In genomic region chr12:79759180-79759902, GRCm38 (mm10) we compare ENCODE assay signal across 9 mouse cellular contexts.
DNase-seq lines count a peak whose midpoint lies in the region; ATAC-seq and TF ChIP-seq lines count a peak whose summit lies in the region.
"Had no signal": no experiment of that assay in that cellular context is flagged by ENCODE, and none has a peak within 500 bp of the region (broad histone marks: within the 10 kb centered on the region; RNA-seq: fewer than 3 reads in every experiment).

No protein-coding gene starts in this region.

- H3K4me2 ChIP-seq in kidney, embryonic 16.5 days (replicated peaks; ENCODE audit: low read depth, low read length), result no peak overlapping the region
- no peak overlapping the region for H3K4me2 ChIP-seq in stomach, embryonic 15.5 days
- no peak overlapping the region for H3K4me2 ChIP-seq in forebrain, embryonic 13.5 days

- no peaks in the 10 kb centered on the region for H3K27me3 ChIP-seq in kidney, embryonic 16.5 days (ENCODE audit: insufficient read depth, low read length)
- H3K27me3 ChIP-seq in stomach, embryonic 15.5 days (replicated peaks), result no peaks in the 10 kb centered on the region
- H3K27me3 ChIP-seq in forebrain, embryonic 13.5 days, result no peaks in the 10 kb centered on the region

- TF ChIP-seq CTCF in gastrocnemius, adult 2 months (IDR thresholded peaks at IDR 0.05), result peak; percentile 39

- H3K9me3 ChIP-seq in kidney, embryonic 16.5 days (ENCODE audit: low read length), result no peaks in the 10 kb centered on the region
- H3K9me3 ChIP-seq in stomach, embryonic 15.5 days, result no peaks in the 10 kb centered on the region
- H3K9me3 ChIP-seq in forebrain, embryonic 13.5 days (replicated peaks), result no peaks in the 10 kb centered on the region

- no peak overlapping the region for H3K9ac ChIP-seq in kidney, embryonic 16.5 days (replicated peaks; ENCODE audit: low read length)
- H3K9ac ChIP-seq in stomach, embryonic 15.5 days, result no peak overlapping the region
- H3K9ac ChIP-seq in forebrain, embryonic 13.5 days, result no peak overlapping the region

- DNase-seq in gastrocnemius, adult 2 months, result peak; percentile 52
- no peak for DNase-seq in gastrocnemius, postnatal 36 days
- peak; percentile 35 for DNase-seq in lung, postnatal 10 days
- no peak for DNase-seq in lung, postnatal 14 days
- no peak for DNase-seq in frontal cortex, postnatal 10 days (ENCODE audit: low spot score in 2 of 2)
- DNase-seq: right cerebral cortex, postnatal 25 days had no signal

- 22% methylated on average over 8 of the region's 8 CpGs for WGBS in kidney, embryonic 16.5 days
- 55% methylated on average over 8 of the region's 8 CpGs for WGBS in stomach, embryonic 15.5 days
- WGBS in forebrain, embryonic 13.5 days, result 73% methylated on average over 8 of the region's 8 CpGs

- intact Hi-C loops in gastrocnemius, adult 2 months (cut with DNase I), result loop anchor here (2.0 to 10.0 kb wide), 5 partner anchors 97 to 353 kb away; partner anchors contain the start of gene Zfp36l1
- intact Hi-C loops in gastrocnemius, postnatal 36 days (cut with DNase I), result loop anchor here (5.0 kb wide), 1 partner anchor 128 kb away; no protein-coding TSS in a partner anchor

- H3K4me1 ChIP-seq in kidney, embryonic 16.5 days (ENCODE audit: insufficient read depth, low read length), result peaks cover 63% of the 10 kb centered on the region
- peaks cover 19% of the 10 kb centered on the region for H3K4me1 ChIP-seq in stomach, embryonic 15.5 days
- H3K4me1 ChIP-seq in forebrain, embryonic 13.5 days, result peaks cover 7% of the 10 kb centered on the region; the same call in 1 of the 2 replicates

- no peaks in the 10 kb centered on the region for H3K36me3 ChIP-seq in kidney, embryonic 16.5 days (ENCODE audit: insufficient read depth, low read length)
- no peaks in the 10 kb centered on the region for H3K36me3 ChIP-seq in stomach, embryonic 15.5 days
- no peaks in the 10 kb centered on the region for H3K36me3 ChIP-seq in forebrain, embryonic 13.5 days (ENCODE audit: poor library complexity, severe bottlenecking)

- H3K4me3 ChIP-seq in gastrocnemius, adult 2 months, result peak overlapping the region; percentile 38
- no peak overlapping the region for H3K4me3 ChIP-seq in kidney, embryonic 16.5 days (ENCODE audit: low read length)
- no peak overlapping the region for H3K4me3 ChIP-seq in stomach, embryonic 15.5 days (replicated peaks)
- no peak overlapping the region for H3K4me3 ChIP-seq in forebrain, embryonic 13.5 days

- ATAC-seq in kidney, embryonic 16.5 days (ENCODE audit: low FRiP score, low TSS enrichment), result peak; percentile 49
- no peak for ATAC-seq in stomach, embryonic 15.5 days (ENCODE audit: insufficient read depth, low FRiP score, low read depth)
- no peak for ATAC-seq in forebrain, embryonic 13.5 days

- H3K27ac ChIP-seq in gastrocnemius, adult 2 months, result peak overlapping the region; percentile 84
- H3K27ac ChIP-seq in kidney, embryonic 16.5 days (ENCODE audit: low read length), result peak overlapping the region; percentile 69
- H3K27ac ChIP-seq in stomach, embryonic 15.5 days, result 0 out of 2 replicates have a peak overlapping the region, but pooled peaks have one; percentile 1
- no peak overlapping the region for H3K27ac ChIP-seq in forebrain, embryonic 13.5 days

Comparison
In these comparisons a context has a peak if more than half of its experiments do, and no peak if none do; other contexts are left out.
1. DNase-seq: peak in gastrocnemius, adult 2 months (single experiment) and lung, postnatal 10 days (single experiment); none in gastrocnemius, postnatal 36 days (0 of 2), lung, postnatal 14 days (single experiment) and frontal cortex, postnatal 10 days (0 of 2).